Mouse (Mus musculus): ENCODE results near the gene E130114P18Rik.

DNA sequence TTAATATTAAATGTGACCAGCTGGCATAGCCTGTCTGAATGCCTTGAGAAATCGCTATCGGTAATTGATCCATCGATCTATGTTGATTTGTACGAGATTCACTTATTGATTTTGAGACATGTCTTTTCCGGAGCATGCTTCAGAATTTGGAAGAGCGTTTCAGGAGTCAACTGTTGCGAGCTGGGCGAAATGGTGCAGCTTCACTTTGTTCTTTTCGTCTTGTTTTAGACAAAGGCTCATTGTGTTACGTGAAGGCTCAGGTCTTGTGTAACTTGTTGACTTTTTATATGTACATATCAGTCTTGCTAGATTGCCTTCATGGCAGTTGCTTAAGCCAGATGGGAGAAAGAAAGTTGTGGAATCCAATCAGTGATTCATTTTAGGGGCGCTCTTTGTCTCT, 6.4 kb upstream of the E130114P18Rik start:
- TF ChIP-seq GATA1 (IDR thresholded peaks at IDR 0.05; ENCODE audit: low read length) (no peak), TAL1 (IDR thresholded peaks at IDR 0.05; ENCODE audit: low read length) (no peak)

All from erythroblast, embryonic 14.5 days (primary cell).